Mouse (Mus musculus) cerebellum, adult 2 months (tissue): ENCODE results near the gene Arid3b. TPM values are rescaled to one million over a fixed set of nuclear protein-coding genes. Genes with fewer than 3 reads are reported as not detected.

Experiments
- DNase-seq, 2 experiments: peaks; one replicate each; pipeline ENCODE4 v3.0.0; 2021
- H3K27ac ChIP-seq: fragments of 200-500 bp; 2 replicates; pipeline ENCODE4 v1.5.1; 2012; ENCODE audit warnings: low read length, control low read depth, inconsistent platforms; ENCODE audit not compliant: insufficient read depth
- H3K27me3 ChIP-seq: fragments of 200-500 bp; 2 replicates; pipeline ENCODE4 v1.6.1; 2012; ENCODE audit warnings: inconsistent platforms, mild to moderate bottlenecking, low read length, moderate library complexity; ENCODE audit not compliant: control insufficient read depth, insufficient read depth
- H3K4me1 ChIP-seq: fragments of 200-500 bp; 2 replicates; pipeline ENCODE4 v1.6.1; 2011; ENCODE audit warnings: low read length; ENCODE audit not compliant: control insufficient read depth, insufficient read depth
- H3K4me3 ChIP-seq: fragments of 200-500 bp; replicated peaks from 2 replicates; pipeline ENCODE3; 2011; ENCODE audit warnings: mild to moderate bottlenecking, low read depth, low read length, control low read depth; ENCODE audit not compliant: insufficient read depth
- CTCF ChIP-seq: fragments of 200-500 bp; IDR thresholded peaks from 2 replicates; pipeline ENCODE4 v1.5.1; 2011; ENCODE audit warnings: low read depth, mild to moderate bottlenecking, control low read depth, low read length, moderate library complexity, borderline replicate concordance; ENCODE audit not compliant: insufficient read depth
- POLR2A ChIP-seq: fragments of 200-500 bp; IDR thresholded peaks from 2 replicates; pipeline ENCODE4 v1.6.1; 2011; ENCODE audit warnings: low read length, control low read depth, borderline replicate concordance; ENCODE audit not compliant: insufficient read depth
- WGBS: fragments of 180-500 bp; shearing (Covaris S2); methylation state at CpG from one replicate; pipeline ENCODE4 v1.1.7; 2018; 5-methylcytosine and 5-hydroxymethylcytosine counted together
- polyA plus RNA-seq: library from polyadenylated mRNA; depleted of rRNA; stranded (reverse); fragments of >200 nt; gene quantifications from 2 replicates; pipeline ENCODE4 v1.2.3, GENCODE M21; 2012

Arid3b gene
- polyA plus RNA-seq, 1 experiment, result 5.8 TPM

DNA sequence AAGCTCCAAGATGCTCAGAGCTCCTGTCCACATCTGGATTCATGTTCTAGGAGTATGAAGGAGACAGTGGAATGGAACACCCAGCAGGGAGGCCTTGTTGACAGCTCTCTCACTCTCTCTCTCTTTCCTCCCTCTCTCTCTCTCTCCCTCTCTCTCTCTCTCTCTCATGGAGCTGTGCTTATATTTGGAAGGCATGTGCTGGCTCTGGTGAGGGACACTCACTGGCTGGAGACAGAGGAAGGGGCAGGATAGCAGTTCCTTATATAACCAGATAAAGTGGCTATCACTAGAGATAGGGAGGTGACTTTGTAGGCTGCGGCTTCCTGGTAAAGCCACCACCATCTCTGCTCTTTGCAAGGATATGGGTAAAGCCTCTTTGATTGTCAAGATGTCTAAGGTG, 66.4 kb downstream of the Arid3b start:
- WGBS, result 98% methylated on average over 1 of the region's 1 CpGs
- TF ChIP-seq POLR2A (no peak), CTCF (no peak)
- no peaks in the 10 kb centered on the region for H3K27me3 ChIP-seq
- no peak overlapping the region for H3K4me3 ChIP-seq
- no peaks in the 10 kb centered on the region for H3K4me1 ChIP-seq
- no peak for DNase-seq
- H3K27ac ChIP-seq, result no peak overlapping the region

GRCm38 (mm10) chr9:57769539-57770069, 67.0 kb downstream of the Arid3b start:
- H3K27me3 ChIP-seq, result no peaks in the 10 kb centered on the region
- no peak overlapping the region for H3K4me3 ChIP-seq
- no peaks in the 10 kb centered on the region for H3K4me1 ChIP-seq
- H3K27ac ChIP-seq, result no peak overlapping the region
- TF ChIP-seq POLR2A (no peak), CTCF (no peak)
- 12% methylated on average over 2 of the region's 2 CpGs for WGBS
- no peak for DNase-seq

GRCm38 (mm10) chr9:57767231-57767630, 69.4 kb downstream of the Arid3b start:
- Histone ChIP-seq H3K27ac (no peak overlapping the region), H3K4me1 (peaks cover 4% of the 10 kb centered on the region), H3K27me3 (no peaks in the 10 kb centered on the region), H3K4me3 (no peak overlapping the region)
- no peak for DNase-seq
- 88% methylated on average over 4 of the region's 4 CpGs for WGBS
- TF ChIP-seq CTCF (no peak), POLR2A (no peak)

GRCm38 (mm10) chr9:57766431-57766830, 70.2 kb downstream of the Arid3b start:
- no peak for DNase-seq
- no peaks in the 10 kb centered on the region for H3K27me3 ChIP-seq
- H3K4me1 ChIP-seq, result peaks cover 11% of the 10 kb centered on the region
- peak overlapping the region; percentile 54 for H3K4me3 ChIP-seq
- TF ChIP-seq CTCF (no peak), POLR2A (no peak)
- whole genome bisulfite sequencing, result 42% methylated on average over 6 of the region's 6 CpGs
- no peak overlapping the region for H3K27ac ChIP-seq

DNA sequence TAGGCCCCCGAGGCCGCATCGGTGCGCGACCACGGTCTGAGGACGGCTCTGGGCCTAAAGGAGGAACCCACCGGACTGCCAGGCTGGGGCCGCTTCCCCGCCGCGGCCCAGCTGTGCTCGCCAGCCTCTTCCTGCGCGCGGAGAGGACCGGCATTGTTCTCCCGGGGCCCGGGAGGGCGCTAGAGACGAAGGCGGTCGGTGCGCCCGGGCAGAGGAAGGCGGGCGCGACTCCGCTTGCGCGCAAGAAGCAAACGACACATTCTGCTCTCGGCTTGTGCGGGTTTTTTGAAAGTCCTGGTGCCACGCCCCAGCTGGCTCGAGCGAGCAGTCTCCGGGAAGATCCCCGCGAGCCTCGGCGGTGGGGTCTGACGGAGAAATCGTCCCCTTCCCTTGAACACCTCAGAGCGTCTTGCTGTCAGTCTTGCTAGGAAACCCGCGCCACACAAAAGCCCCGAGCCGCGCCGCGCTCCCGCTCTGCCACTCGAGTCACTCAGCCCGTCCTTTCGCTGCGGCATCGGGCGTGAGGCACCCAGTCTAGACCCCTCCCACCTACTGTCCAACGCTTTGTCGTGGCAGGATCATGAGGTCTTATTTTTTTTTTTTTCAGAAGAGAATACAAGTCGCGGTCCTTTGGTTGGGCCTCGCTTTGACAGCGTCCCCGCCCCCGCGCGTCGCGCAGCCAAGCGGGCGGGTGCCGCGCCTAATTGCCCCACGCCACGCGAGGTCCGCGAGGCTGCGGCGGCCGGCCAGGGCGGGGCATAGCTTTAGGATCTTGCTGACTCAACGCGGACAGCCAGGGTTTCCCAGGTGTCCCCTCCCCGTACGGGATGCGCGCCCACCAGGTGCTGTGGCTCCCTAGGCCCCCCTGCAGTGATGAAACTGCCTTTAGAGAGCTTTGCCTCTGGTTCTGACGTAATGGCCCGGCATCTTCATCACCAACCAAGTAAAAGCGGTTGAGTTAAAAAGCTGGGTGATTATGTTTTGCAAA, 70.9 kb downstream of the Arid3b start, which contains the start of gene Clk3:
Gene Clk3 (minus strand): TSS at position 497 of the 988 bp plus-strand sequence.
- peak in 1 of 2 experiments; percentile 83 for DNase-seq
- Histone ChIP-seq H3K27me3 (no peaks in the 10 kb centered on the region), H3K4me3 (peak within 1 kb of the TSS; percentile 54), H3K27ac (peak within 1 kb of the TSS; percentile 89), H3K4me1 (peaks cover 16% of the 10 kb centered on the region)
- no peak for TF ChIP-seq POLR2A
- no peak for TF ChIP-seq CTCF
- WGBS, result under 1% methylated on average over 93 of the region's 93 CpGs

DNA sequence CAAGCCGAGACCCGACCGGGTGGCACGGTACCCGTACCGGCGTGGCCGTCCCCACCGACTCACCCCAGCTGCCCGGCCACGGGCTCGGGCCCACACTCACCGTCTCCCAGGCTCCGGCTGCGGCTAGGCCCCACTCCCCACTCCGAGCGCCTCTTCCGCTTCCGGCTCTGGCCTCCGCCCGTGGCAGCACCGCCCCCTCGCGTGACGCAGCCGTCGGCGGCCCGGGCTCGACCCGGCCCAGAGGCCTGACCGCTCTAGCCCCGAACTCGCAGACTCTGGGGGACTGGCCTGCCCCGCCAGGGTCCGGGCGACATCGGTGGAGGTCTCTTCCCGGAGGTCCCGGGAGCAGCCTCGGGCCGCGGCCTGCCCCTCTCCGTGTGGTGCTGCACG, 71.6 kb downstream of the Arid3b start:
- under 1% methylated on average over 45 of the region's 45 CpGs for WGBS
- Histone ChIP-seq H3K4me3 (peak overlapping the region; percentile 54), H3K27me3 (no peaks in the 10 kb centered on the region), H3K4me1 (peaks cover 21% of the 10 kb centered on the region), H3K27ac (peak overlapping the region; percentile 89)
- TF ChIP-seq POLR2A, result 0 out of 2 replicates have a peak, but pooled peaks have one; percentile 49
- no peak for TF ChIP-seq CTCF
- DNase-seq, result peak; percentile 94

- Histone ChIP-seq H3K27ac (peak overlapping the region; percentile 89), H3K4me1 (peaks cover 26% of the 10 kb centered on the region), H3K27me3 (no peaks in the 10 kb centered on the region), H3K4me3 (peak overlapping the region; percentile 54)
- under 1% methylated on average over 57 of the region's 57 CpGs for WGBS
- TF ChIP-seq CTCF, result no peak
- TF ChIP-seq POLR2A, result no peak
- peak; percentile 74 to 75 for DNase-seq
Observed at GRCm38 (mm10) chr9:57764147-57764973, 72.2 kb downstream of the Arid3b start.
